Mouse (Mus musculus) gastrocnemius, adult 2 months (tissue): ENCODE results near the gene Hivep1. TPM values are rescaled to one million over a fixed set of nuclear protein-coding genes. Genes with fewer than 3 reads are reported as not detected.

Experiments used
- DNase-seq: peaks from one replicate; pipeline ENCODE4 v3.0.0; 2022
- H3K27ac ChIP-seq: fragments of 200-600 bp; 2 replicates; pipeline ENCODE4 v1.8.1; 2022; ENCODE audit warnings: mild to moderate bottlenecking
- H3K4me3 ChIP-seq: fragments of 200-600 bp; 2 replicates; pipeline ENCODE4 v1.8.1; 2022; ENCODE audit warnings: mild to moderate bottlenecking, moderate library complexity
- CTCF ChIP-seq: fragments of 200-600 bp; IDR thresholded peaks from 2 replicates; pipeline ENCODE4 v1.8.1; 2022; ENCODE audit warnings: antibody characterized with exemption, mild to moderate bottlenecking, moderate library complexity
- intact Hi-C: fragments of 180-260 bp; cut with DNase I; formaldehyde crosslinking; loops from one replicate; pipeline ENCODE4 v1.15.1; 2025
- total RNA-seq, 2 experiments: library from RNA; stranded (reverse); gene quantifications; 2 replicates each; pipeline ENCODE4 v1.2.3; 2021

The Hivep1 gene
- total RNA-seq, 2 experiments from 2014 or later = 15.6 to 20.5 TPM

DNA sequence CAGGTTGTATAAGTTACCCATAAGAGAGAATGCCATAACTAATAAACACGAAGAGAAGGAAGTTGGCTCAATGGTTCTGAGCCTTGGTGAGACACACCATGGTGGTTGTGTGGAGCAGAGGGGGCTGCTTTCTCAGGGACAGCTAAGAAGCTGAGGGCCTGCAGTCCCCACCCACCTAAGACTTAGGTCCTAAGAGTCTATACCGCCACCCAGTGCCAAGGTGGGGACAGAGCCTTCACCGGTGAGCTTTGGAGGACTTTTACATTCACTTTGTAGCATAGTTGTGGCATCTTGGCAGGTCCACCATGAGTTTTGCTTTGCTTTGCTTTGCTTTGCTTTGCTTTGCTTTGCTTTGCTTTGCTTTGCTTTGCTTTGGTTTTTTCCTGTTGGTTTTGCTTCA, 92.8 kb downstream of the Hivep1 start:
- intact Hi-C loops = loop anchor here (5.0 to 10.0 kb wide), 2 partner anchors 400 to 437 kb away; no protein-coding TSS in a partner anchor
- TF ChIP-seq CTCF = peak; percentile 48
- Histone ChIP-seq H3K27ac (no peak overlapping the region), H3K4me3 (no peak overlapping the region)
- no peak for DNase-seq

DNA sequence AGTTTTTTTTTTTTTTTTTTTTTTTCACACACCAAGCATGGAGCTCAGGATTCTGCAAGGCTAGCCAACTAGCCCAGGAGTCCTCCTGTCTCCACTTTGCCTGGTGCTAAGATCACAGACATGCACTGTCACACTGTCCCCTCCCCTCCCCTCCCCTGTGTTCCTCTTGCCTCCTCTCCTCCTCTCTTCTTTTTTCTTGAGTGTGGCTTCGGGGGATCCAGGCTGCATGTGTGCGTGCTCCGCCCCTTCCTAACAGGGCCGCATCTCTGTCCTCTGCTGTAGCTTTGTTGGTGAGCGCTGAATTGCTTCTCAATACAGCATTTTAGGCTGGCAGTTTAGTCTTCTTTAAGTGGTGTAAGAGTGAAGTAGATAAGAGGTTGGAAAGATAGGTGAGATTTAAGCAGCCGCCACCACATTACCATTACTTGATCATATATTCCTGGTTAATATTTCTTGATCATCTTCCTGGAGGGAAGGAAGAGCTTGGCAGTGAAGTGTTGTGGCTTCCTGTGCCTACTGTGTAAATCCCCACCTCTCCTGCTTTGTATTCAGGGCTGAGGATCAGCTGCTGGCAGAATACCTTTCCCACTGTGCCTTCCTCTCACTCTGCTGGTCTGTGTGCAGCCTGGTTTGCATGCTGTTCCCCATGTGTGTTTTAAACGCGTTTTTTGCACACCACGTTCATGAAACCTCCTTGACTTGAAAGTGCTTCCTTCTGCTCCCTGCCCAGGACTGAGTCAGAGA, 97.7 kb downstream of the Hivep1 start:
- intact Hi-C loops = loop anchor here (10.0 kb wide), 1 partner anchor 405 kb away; no protein-coding TSS in a partner anchor
- Histone ChIP-seq H3K27ac (no peak overlapping the region), H3K4me3 (no peak overlapping the region)
- no peak for TF ChIP-seq CTCF
- DNase-seq = no peak

DNA sequence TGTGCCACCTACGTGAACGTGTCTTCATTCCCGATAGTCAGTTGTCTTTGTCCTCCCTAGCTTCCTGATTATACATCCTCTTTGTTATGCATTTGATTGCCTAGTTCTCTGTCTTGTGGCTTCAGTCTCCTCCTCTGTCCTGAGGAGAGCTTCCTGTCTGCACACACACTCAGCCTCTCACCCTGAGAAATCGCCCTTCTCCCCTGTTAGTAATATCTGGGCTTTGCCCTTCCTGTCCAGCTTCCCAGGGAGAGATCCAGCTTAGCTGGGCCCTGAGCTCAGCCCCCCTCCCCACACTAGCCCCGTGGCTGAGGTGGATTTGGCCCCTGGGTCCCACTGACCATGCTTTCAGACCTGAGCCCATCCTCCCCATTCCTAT, 98.2 kb downstream of the Hivep1 start:
- no peak for TF ChIP-seq CTCF
- Histone ChIP-seq H3K4me3 (no peak overlapping the region), H3K27ac (no peak overlapping the region)
- intact Hi-C loops = no loop called here
- DNase-seq = no peak

DNA sequence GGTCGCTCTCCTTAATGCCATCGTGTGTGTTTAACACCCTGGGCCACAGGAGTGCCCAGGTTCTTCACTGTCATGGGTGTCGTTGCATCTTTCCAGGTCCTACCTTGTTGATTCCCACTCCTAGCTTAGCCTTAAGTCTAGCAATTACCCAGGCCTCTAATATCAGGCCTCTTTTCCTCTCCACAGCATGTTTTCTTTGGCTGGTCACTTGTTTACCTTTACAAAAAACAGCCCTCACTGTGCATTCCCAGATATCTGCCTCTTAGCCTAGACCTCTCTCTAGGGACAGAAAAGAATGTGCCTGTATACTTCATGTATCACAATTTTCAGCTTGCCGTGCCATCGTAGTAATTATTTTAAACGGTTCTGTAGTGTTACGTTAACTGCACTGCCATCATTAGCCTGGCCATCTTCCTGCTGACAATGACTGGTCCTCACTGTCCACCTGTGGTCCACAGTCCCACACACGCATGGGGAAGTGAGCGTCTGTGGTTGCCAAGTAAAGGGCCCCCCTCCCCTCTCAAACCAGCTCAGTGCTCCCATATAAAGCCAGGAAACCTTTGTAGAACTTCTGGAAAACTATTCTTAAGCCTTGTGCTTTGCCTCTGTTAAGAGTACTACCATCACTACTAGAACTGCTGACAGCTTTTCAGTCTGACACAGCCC, 98.8 kb downstream of the Hivep1 start:
- intact Hi-C loops = no loop called here
- TF ChIP-seq CTCF = no peak
- Histone ChIP-seq H3K27ac (no peak overlapping the region), H3K4me3 (no peak overlapping the region)
- DNase-seq = no peak

DNA sequence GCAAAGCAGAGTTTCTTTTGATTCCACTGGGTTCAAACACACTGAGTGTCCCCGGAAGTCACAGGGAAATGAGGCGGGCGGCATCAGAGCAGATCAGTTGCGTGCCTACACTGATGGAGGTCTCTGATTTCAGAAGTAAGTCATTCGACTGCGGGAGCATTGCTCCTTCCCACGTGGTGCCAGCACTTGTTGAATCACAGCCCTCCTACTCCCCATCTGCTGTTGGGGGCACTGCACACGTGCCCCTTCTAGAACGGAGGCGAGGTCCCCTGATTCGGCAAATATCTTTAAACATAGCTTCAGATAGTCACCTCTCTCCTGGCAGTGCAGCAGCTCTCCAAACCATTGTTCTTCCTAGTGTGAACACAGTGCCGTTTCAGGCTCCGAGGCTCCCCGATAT, 106.4 kb downstream of the Hivep1 start:
- H3K4me3 ChIP-seq = no peak overlapping the region
- no peak overlapping the region for H3K27ac ChIP-seq
- TF ChIP-seq CTCF = no peak
- intact Hi-C loops = no loop called here
- no peak for DNase-seq

DNA sequence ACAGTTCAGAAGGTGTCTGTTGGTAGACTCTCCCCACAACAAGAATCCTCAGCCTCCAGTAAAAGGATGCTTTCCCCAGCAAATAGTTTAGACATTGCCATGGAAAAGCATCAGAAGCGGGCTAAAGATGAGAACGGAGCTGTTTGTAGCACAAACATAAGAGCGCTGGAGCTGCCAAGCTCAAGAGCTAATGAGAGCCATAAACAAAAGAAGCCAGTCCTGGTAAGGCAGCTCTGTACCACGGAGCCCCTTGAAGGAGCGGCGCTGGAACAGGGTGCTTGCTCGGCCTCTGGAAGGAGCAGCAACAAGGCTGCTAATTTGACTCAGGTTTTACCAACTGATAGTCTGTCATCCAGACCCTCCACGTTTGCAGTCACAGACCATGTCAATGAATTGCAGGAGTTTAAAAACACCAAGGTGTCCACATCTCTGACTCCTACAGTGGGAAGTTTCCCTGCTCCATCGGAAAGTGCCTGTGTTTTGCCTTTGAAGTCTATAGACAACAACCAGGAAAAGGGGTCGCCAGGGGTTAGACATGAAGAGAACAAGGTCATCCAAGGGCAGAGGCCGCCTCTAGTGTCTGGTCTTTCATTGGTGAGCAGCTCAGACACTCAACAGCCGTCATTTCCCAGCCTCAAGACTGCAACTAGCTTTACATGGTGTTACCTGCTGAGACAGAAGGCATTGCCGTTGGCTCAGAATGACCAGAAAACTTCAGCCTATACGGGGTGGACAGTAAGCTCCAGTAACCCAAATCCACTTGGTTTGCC, 107.8 kb downstream of the Hivep1 start:
- no peak for DNase-seq
- intact Hi-C loops = no loop called here
- no peak for TF ChIP-seq CTCF
- Histone ChIP-seq H3K27ac (no peak overlapping the region), H3K4me3 (no peak overlapping the region)

DNA sequence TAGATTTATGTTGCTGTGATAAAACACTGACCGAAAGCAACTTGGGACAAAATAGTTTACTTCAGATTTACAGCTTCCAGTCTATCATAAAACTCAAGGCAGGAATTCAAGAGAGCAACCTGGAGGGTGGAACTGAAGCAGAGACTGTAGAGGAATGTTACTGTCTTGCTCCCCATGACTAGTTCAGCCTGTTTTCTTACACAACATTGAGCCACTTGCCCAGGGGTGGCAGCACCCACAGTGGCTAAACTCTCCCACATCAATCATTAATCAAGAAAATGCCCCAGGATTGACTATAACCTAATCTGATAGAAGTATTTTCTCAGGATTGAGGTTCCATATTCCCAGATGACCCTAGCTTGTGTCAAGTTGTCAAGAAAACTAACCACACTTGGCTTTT, 119.0 kb downstream of the Hivep1 start:
- H3K27ac ChIP-seq = no peak overlapping the region
- no peak for DNase-seq
- intact Hi-C loops = no loop called here
- H3K4me3 ChIP-seq = no peak overlapping the region
- no peak for TF ChIP-seq CTCF

DNA sequence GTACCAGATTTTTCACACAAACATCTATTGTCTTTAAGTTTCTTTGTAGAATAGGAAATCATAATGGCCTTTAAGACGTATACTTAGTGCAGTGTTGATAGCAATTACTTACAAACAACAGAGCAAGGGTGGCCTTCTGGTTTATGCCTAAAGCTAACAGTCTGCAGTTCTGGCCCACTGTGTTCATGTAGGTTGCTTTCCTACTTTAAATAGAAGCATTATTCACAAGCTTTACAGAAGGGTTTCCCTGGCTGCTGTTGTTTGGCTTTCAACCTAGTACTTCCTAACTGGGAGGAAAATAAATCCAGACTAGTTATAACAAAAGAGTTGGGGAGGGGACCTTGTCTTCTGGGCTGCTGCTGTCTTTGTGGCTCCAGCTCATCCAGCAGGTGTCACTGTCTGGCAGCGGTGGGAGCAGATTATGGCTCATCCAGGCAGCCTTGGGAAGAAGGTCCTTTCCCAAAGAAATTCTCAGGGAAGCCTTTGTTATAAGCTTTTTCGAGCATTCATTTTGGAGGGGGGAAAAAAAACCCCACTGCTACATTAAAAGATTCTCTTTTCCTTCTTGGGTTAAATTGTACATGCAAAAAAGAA, 123.1 kb downstream of the Hivep1 start:
- DNase-seq = no peak
- peak; percentile 51 for TF ChIP-seq CTCF
- Histone ChIP-seq H3K4me3 (no peak overlapping the region), H3K27ac (no peak overlapping the region)
- intact Hi-C loops = no loop called here

DNA sequence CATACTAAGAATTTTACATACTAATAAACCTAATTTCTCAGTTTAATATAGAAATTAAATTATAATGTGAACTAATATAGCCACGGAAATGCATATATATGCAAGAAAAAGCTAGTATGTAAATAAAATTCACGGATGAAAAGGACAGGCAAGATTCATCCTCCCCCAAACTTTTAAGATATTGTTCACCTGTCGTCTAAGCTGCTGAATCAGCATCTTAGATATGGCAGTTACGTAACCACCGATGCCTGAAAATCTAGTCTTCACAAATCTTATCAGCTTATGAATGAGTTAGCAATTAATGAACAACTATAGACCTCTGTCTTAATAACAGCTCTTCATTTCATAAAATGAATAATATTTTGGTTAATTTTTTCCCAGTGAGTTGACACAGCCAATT, 130.8 kb downstream of the Hivep1 start:
- intact Hi-C loops = no loop called here
- no peak for TF ChIP-seq CTCF
- DNase-seq = no peak
- H3K27ac ChIP-seq = no peak overlapping the region
- H3K4me3 ChIP-seq = no peak overlapping the region

DNA sequence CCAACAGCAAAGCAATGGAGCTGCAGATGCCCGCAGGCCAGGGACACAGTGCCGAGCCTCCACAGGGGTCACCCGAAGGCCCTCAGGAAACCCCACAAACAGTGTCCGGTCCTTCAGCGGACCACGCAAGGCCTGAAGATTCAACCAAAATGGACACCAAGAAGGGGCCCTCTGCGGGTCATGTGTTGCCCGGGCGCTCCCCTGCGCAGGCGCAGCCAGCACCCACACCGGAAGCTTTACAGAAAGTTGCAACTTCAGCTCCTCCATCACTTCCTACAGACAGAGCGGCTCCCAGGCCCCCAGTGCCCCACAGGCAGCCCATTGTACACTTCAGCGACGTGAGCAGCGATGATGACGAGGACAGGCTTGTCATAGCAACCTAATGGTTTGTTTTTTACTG, 132.3 kb downstream of the Hivep1 start:
- TF ChIP-seq CTCF = no peak
- DNase-seq = no peak
- no peak overlapping the region for H3K27ac ChIP-seq
- intact Hi-C loops = no loop called here
- H3K4me3 ChIP-seq = no peak overlapping the region

DNA sequence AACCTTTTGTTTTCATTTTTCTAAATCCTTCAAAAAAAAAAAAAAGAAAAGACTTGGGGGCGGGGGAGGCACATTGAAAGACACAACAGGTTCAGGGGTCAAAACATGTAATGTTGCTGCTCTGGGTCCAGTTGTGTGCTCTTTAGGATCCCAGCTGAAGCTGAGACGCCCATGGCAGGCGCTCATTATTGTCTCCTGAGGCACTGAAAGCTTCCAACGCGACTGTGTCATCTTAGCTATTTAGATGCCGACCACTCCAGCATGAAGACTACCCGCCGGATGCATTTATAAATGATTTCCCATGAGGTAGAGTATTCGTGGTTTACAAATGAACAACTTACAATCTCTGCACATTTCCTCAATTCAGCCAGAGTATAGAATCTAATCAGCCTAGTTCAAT, 141.2 kb downstream of the Hivep1 start:
- intact Hi-C loops = no loop called here
- no peak for DNase-seq
- no peak for TF ChIP-seq CTCF

DNA sequence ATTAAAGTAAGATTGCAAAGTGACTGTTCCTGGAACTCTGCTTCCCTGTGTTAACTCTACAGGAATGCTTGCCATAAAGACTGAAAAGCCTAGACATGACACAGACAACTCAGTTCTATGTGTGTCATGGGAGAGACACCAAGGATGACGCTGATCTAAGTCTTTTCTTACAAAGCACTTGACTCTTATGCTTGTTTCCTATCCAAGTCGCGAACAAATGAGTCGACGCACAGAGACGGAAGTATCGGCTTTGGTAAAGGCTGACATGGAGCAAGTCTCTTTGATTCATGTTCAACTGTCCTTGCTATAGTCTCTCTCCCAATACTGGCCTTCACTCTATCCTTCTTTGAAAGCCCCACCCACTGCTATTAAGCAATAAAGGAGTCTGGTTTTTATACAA, 143.8 kb downstream of the Hivep1 start:
- intact Hi-C loops = no loop called here
- Histone ChIP-seq H3K4me3 (no peak overlapping the region), H3K27ac (no peak overlapping the region)
- no peak for DNase-seq
- TF ChIP-seq CTCF = no peak

More for the DNA sequence above, 141.2 kb downstream of the Hivep1 start:
- H3K27ac ChIP-seq = no peak overlapping the region
- no peak overlapping the region for H3K4me3 ChIP-seq

DNA sequence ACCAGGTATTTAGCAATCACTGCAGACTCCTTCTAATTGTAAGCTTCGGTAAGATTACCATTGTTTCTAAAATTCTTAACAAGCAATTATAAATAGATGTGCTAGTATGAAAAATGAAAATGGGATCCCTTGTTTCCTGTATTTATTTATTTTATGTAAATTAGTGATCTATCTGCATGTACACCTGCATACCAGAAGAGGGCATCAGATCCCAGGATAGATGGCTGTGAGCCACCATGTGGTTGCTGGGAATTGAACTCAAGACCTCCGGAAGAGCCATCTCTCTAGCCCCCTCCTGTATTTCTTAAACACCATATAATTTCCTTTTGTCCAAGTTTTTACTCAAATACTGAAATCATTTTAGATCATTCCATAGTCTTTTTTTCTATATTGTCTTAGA, 145.8 kb downstream of the Hivep1 start:
- peak; percentile 18; the same call in 1 of the 2 replicates for TF ChIP-seq CTCF
- Histone ChIP-seq H3K4me3 (no peak overlapping the region), H3K27ac (no peak overlapping the region)
- intact Hi-C loops = no loop called here
- no peak for DNase-seq
